Mouse (Mus musculus): ENCODE results near the gene Tbxa2r. TPM values are rescaled to one million over a fixed set of nuclear protein-coding genes. Genes with fewer than 3 reads are reported as not detected.

Tbxa2r gene
- polyA plus RNA-seq, 1 experiment from 2014 or later: 25.3 TPM

DNA sequence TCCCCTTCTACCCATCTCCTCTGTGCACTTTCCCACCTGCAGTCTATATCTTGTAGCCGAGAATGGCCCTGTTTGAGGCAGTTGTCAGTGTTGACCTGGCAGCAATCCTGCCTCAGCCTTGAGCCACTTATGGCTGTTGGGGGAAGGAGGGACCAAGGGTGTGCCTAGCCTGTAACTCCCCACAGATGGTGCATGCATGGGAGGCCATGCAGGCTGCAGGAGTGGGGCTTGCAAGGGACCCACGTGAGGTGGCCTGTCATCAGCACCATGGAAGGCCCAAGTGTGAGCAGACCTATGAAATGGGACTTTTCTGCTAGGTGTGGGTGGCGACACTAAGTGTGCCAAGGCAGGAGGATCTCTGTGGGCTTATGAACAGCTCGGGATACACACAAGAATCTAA lies 36.5 kb downstream of the Tbxa2r start:
- Histone ChIP-seq H3K4me1 (peaks cover 39% of the 10 kb centered on the region), H3K9me3 (no peaks in the 10 kb centered on the region), H3K27me3 (replicated peaks) (no peaks in the 10 kb centered on the region; the same call in 1 of the 2 replicates), H3K4me2 (peak overlapping the region; percentile 55; the same call in 1 of the 2 replicates), H3K36me3 (peaks cover 35% of the 10 kb centered on the region), H3K9ac (no peak overlapping the region), H3K27ac (peak overlapping the region; percentile 38; the same call in 1 of the 2 replicates), H3K4me3 (replicated peaks) (no peak overlapping the region)
- 32% methylated on average over 4 of the region's 4 CpGs for WGBS
- no peak for ATAC-seq (ENCODE audit: insufficient read depth, low FRiP score, low read depth)

DNA sequence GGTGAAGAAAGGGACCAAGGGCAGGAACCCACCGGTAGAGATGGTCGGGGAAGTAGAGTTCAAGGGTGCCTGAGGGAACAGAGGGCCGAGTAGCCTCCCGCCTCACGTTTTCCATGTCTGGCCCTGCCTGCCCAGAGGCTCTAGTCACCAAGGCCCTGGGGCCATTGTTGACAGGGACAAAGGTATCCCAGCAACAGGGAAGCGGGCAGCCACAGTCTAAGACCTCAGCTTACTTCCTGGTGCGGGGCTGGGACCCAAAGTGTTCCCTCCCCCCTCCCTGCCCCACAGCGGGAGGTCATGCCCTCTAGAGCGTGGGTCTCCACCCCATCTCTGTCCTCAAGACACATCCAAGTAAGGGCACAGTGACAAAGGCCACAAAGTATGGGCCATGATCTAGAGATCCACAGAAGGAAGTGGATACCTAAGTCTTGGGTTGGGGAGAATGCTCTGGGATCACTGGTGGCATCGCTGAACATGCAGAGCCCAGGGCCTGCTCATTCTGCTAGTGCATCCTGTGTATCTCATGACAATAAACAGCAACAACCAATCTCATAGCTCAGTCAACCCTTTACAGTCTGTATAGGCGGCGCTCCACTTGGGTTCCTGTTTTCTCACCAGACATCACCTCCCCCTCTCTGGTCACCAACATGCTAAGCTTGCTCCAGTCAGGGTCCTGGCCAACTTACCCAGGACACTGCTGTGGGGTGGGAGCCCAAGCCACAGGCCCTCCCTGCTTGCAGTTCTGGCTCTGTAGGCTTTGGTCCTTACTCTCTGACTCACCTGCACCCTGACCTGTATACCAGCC lies 37.3 kb downstream of the Tbxa2r start, which contains the start of gene 4930404N11Rik:
Gene 4930404N11Rik (minus strand): TSS at position 145 of the 805 bp plus-strand sequence.
- 34% methylated on average over 12 of the region's 12 CpGs for WGBS
- H3K4me2 ChIP-seq: peak within 1 kb of the TSS; percentile 55
- no peak for ATAC-seq (ENCODE audit: insufficient read depth, low FRiP score, low read depth)
- peak within 1 kb of the TSS; percentile 51; the same call in 1 of the 2 replicates for H3K27ac ChIP-seq
- H3K9ac ChIP-seq: peak within 1 kb of the TSS; percentile 5; the same call in 1 of the 2 replicates
- H3K27me3 ChIP-seq (replicated peaks): no peaks in the 10 kb centered on the region; the same call in 1 of the 2 replicates
- peak within 1 kb of the TSS; percentile 26 for H3K4me3 ChIP-seq (replicated peaks)
- H3K36me3 ChIP-seq: peaks cover 43% of the 10 kb centered on the region
- peaks cover 38% of the 10 kb centered on the region for H3K4me1 ChIP-seq
- H3K9me3 ChIP-seq: no peaks in the 10 kb centered on the region

DNA sequence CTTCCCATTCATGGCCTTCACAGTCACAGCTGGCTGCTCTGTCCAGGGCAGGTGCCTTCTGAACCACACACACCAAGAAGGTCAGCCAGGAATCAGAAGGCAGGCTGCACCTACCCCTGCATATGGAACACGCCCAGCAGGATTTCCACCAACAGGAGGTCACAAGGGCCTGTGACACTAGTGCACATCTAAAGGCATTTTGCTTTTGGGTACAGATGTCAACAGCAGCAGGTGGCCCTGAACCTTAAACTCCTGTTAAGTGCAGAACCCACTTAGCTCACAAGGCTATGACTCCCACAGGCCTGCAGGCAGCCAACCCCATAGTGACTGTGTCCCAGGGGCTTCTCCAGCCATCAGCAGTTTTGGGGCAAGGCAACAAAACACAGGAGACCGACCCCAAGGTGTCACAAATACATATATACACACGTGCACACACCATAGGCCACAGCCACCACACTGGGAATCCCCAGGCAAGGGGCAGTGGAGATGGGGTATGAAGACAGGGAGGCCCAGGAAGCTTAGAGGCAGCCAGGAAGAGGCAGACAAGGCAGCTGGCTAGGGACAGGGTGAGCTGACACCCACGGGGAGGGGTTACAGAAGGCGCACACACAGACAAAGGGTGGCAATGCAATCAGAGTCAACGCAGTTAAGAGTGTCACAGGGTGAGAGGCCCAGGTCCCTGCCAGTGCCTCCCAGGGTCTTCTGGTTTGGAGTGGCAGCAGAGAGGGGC lies 38.1 kb downstream of the Tbxa2r start:
- H3K4me2 ChIP-seq: no peak overlapping the region
- H3K36me3 ChIP-seq: peaks cover 50% of the 10 kb centered on the region
- WGBS: 72% methylated on average over 6 of the region's 6 CpGs
- H3K27ac ChIP-seq: peak overlapping the region; percentile 51; the same call in 1 of the 2 replicates
- no peaks in the 10 kb centered on the region; the same call in 1 of the 2 replicates for H3K27me3 ChIP-seq (replicated peaks)
- no peak for ATAC-seq (ENCODE audit: insufficient read depth, low FRiP score, low read depth)
- no peak overlapping the region for H3K4me3 ChIP-seq (replicated peaks)
- H3K4me1 ChIP-seq: peaks cover 37% of the 10 kb centered on the region
- no peaks in the 10 kb centered on the region for H3K9me3 ChIP-seq
- H3K9ac ChIP-seq: no peak overlapping the region

GRCm38 (mm10) chr10:81367207-81367495 lies 38.6 kb downstream of the Tbxa2r start:
- Histone ChIP-seq H3K27me3 (replicated peaks) (no peaks in the 10 kb centered on the region; the same call in 1 of the 2 replicates), H3K4me2 (no peak overlapping the region), H3K9me3 (no peaks in the 10 kb centered on the region), H3K9ac (no peak overlapping the region), H3K36me3 (peaks cover 54% of the 10 kb centered on the region), H3K4me3 (replicated peaks) (no peak overlapping the region), H3K4me1 (peaks cover 37% of the 10 kb centered on the region), H3K27ac (no peak overlapping the region)
- ATAC-seq (ENCODE audit: insufficient read depth, low FRiP score, low read depth): no peak
- WGBS: 89% methylated on average over 6 of the region's 6 CpGs

GRCm38 (mm10) chr10:81375322-81375721 lies 46.8 kb downstream of the Tbxa2r start:
- H3K4me2 ChIP-seq: no peak overlapping the region
- H3K36me3 ChIP-seq: peaks cover 33% of the 10 kb centered on the region
- H3K9ac ChIP-seq: no peak overlapping the region
- H3K27ac ChIP-seq: no peak overlapping the region
- ATAC-seq (ENCODE audit: insufficient read depth, low FRiP score, low read depth): no peak
- H3K9me3 ChIP-seq: no peaks in the 10 kb centered on the region
- no peaks in the 10 kb centered on the region for H3K27me3 ChIP-seq (replicated peaks)
- 91% methylated on average over 10 of the region's 10 CpGs for WGBS
- no peak overlapping the region for H3K4me3 ChIP-seq (replicated peaks)
- peaks cover 26% of the 10 kb centered on the region for H3K4me1 ChIP-seq

- Histone ChIP-seq H3K4me3 (replicated peaks) (peak overlapping the region; percentile 82), H3K4me1 (peaks cover 26% of the 10 kb centered on the region), H3K9me3 (no peaks in the 10 kb centered on the region), H3K36me3 (peaks cover 19% of the 10 kb centered on the region; the same call in 1 of the 2 replicates), H3K27me3 (replicated peaks) (no peaks in the 10 kb centered on the region), H3K9ac (peak overlapping the region; percentile 81; the same call in 1 of the 2 replicates), H3K27ac (peak overlapping the region; percentile 68), H3K4me2 (peak overlapping the region; percentile 79)
- ATAC-seq (ENCODE audit: insufficient read depth, low FRiP score, low read depth): no peak
- WGBS: 30% methylated on average over 6 of the region's 6 CpGs
These were observed 48.2 kb downstream of the Tbxa2r start for GRCm38 (mm10) chr10:81376561-81377361.

GRCm38 (mm10) chr10:81377362-81377664 lies 48.8 kb downstream of the Tbxa2r start:
- Histone ChIP-seq H3K27ac (peak overlapping the region; percentile 68), H3K4me1 (peaks cover 26% of the 10 kb centered on the region), H3K4me3 (replicated peaks) (peak overlapping the region; percentile 82), H3K4me2 (peak overlapping the region; percentile 79), H3K9me3 (no peaks in the 10 kb centered on the region), H3K36me3 (peaks cover 16% of the 10 kb centered on the region; the same call in 1 of the 2 replicates), H3K9ac (peak overlapping the region; percentile 81; the same call in 1 of the 2 replicates), H3K27me3 (replicated peaks) (no peaks in the 10 kb centered on the region)
- WGBS: 27% methylated on average over 2 of the region's 2 CpGs
- no peak for ATAC-seq (ENCODE audit: insufficient read depth, low FRiP score, low read depth)

GRCm38 (mm10) chr10:81377793-81378552 lies 49.4 kb downstream of the Tbxa2r start, which contains the start of gene Fzr1:
TSS of gene Fzr1 (minus strand) at chr10:81378516.
- H3K4me3 ChIP-seq (replicated peaks): peak within 1 kb of the TSS; percentile 82
- peak within 1 kb of the TSS; percentile 74 for H3K27ac ChIP-seq
- peaks cover 15% of the 10 kb centered on the region; the same call in 1 of the 2 replicates for H3K36me3 ChIP-seq
- H3K4me2 ChIP-seq: peak within 1 kb of the TSS; percentile 79
- no peaks in the 10 kb centered on the region for H3K27me3 ChIP-seq (replicated peaks)
- H3K9me3 ChIP-seq: no peaks in the 10 kb centered on the region
- 1% methylated on average over 49 of the region's 59 CpGs for WGBS
- H3K4me1 ChIP-seq: peaks cover 26% of the 10 kb centered on the region
- peak within 1 kb of the TSS; percentile 81 for H3K9ac ChIP-seq
- peak; percentile 3; the same call in 1 of the 2 replicates for ATAC-seq (ENCODE audit: insufficient read depth, low FRiP score, low read depth)

DNA sequence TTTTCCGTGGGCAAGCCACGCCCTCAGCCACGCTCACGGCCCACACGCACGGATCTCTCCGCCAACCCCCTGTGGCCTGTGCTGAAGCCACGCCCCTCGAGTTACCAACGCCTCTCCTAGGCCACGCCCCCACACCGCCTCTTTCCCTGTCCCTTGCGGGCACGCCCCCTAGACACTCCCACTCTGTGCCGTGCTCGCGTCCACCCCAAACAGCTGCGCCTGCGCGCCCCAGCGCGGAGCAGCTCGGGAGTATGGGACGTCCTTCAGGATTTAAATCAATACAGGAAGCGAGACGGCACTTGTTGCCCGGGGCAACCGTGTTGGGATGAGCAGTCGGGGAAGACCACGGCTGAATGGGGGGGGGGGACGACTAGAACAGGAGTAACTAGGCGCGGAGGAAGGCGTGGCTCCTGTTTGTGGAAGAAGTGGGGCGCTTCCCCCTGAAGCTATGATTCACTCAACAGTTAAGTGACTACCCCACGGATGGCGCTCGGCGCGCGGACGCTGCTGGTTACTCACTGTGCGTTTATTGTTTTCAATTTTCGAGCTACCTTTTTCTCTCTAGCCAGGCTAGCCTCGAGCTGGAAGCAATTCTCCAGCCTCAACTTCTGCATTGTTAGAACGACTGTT lies 50.1 kb downstream of the Tbxa2r start:
- H3K4me2 ChIP-seq: peak overlapping the region; percentile 79
- peak overlapping the region; percentile 22; the same call in 1 of the 2 replicates for H3K9ac ChIP-seq
- H3K27me3 ChIP-seq (replicated peaks): no peaks in the 10 kb centered on the region
- H3K27ac ChIP-seq: peak overlapping the region; percentile 74
- peaks cover 23% of the 10 kb centered on the region for H3K4me1 ChIP-seq
- peak; percentile 95 for ATAC-seq (ENCODE audit: insufficient read depth, low FRiP score, low read depth)
- peaks cover 8% of the 10 kb centered on the region; the same call in 1 of the 2 replicates for H3K36me3 ChIP-seq
- H3K9me3 ChIP-seq: no peaks in the 10 kb centered on the region
- H3K4me3 ChIP-seq (replicated peaks): peak overlapping the region; percentile 82
- under 1% methylated on average over 46 of the region's 46 CpGs for WGBS

DNA sequence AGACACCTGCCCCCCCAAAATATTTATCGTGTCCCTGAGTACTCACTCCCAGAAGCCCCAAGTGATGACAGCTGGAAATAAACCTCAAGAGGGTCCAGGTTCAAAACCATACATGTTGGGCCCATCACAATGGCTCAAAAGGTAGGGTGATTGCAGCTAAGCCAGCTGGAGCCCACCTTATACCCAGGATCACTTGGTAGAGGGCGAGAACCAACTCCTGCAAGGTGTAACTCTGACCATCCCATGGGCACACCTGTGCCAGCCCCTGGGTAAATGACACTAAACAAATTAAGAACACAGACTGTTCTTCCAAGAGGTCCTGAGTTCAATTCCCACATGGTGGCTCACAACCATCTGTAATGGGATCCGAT lies 50.6 kb downstream of the Tbxa2r start:
- peak overlapping the region; percentile 74 for H3K27ac ChIP-seq
- H3K4me1 ChIP-seq: peaks cover 23% of the 10 kb centered on the region
- H3K9ac ChIP-seq: peak overlapping the region; percentile 22; the same call in 1 of the 2 replicates
- H3K4me3 ChIP-seq (replicated peaks): peak overlapping the region; percentile 82
- peaks cover 8% of the 10 kb centered on the region; the same call in 1 of the 2 replicates for H3K36me3 ChIP-seq
- H3K4me2 ChIP-seq: peak overlapping the region; percentile 63
- no peaks in the 10 kb centered on the region for H3K9me3 ChIP-seq
- 53% methylated on average over 3 of the region's 3 CpGs for WGBS
- no peak for ATAC-seq (ENCODE audit: insufficient read depth, low FRiP score, low read depth)
- no peaks in the 10 kb centered on the region for H3K27me3 ChIP-seq (replicated peaks)
